Mouse (Mus musculus) NIH3T3 (cell line): ENCODE measurements around the gene Reep1.

ENCODE experiments used
- DNase-seq: peaks from one replicate; pipeline ENCODE4 v3.0.0-alpha.2; 2012; ENCODE audit warnings: low read depth

Gene Reep1

GRCm38 (mm10) chr6:71840597-71841290, 133.4 kb downstream of the Reep1 start:
- no peak for DNase-seq

- peak; percentile 78 for DNase-seq
Observed at GRCm38 (mm10) chr6:71846906-71847305, 139.5 kb downstream of the Reep1 start.
